8 mouse cellular contexts compared by ENCODE assay signal in genomic region chr10:60245041-60245440, GRCm38 (mm10). TPM values are rescaled to one million over a fixed set of nuclear protein-coding genes. Genes with fewer than 3 reads are reported as not detected.
DNase-seq lines count a peak whose midpoint lies in the region; ATAC-seq lines count a peak whose summit lies in the region.

No protein-coding gene starts in this region.

- no peaks in the 10 kb centered on the region for H3K36me3 ChIP-seq in intestine, embryonic 14.5 days (ENCODE audit: control insufficient read depth, insufficient read depth, low read length)

- H3K27ac ChIP-seq in intestine, embryonic 14.5 days (ENCODE audit: low read depth) = no peak overlapping the region

- H3K27me3 ChIP-seq in intestine, embryonic 14.5 days (replicated peaks; ENCODE audit: control insufficient read depth, insufficient read depth, low read length) = no peaks in the 10 kb centered on the region

- ATAC-seq in common myeloid progenitor, adult 5-6 weeks (replicated peaks; ENCODE audit: low read depth, poor library complexity, severe bottlenecking) = peak; percentile 98
- peak; percentile 78 for ATAC-seq in intestine, embryonic 14.5 days (replicated peaks; ENCODE audit: low FRiP score, low TSS enrichment, low read depth)

- intact Hi-C loops in left cerebral cortex, postnatal 10 days (cut with DNase I) = loop anchor here (2.0 kb wide), 1 partner anchor 96 kb away; no protein-coding TSS in a partner anchor

- no peaks in the 10 kb centered on the region for H3K9me3 ChIP-seq in intestine, embryonic 14.5 days (ENCODE audit: control insufficient read depth, low read length)

- H3K4me3 ChIP-seq in intestine, embryonic 14.5 days (ENCODE audit: low read depth, low read length) = no peak overlapping the region

- no peak overlapping the region for H3K9ac ChIP-seq in intestine, embryonic 14.5 days (ENCODE audit: low read length)

- peak; percentile 95 for DNase-seq in ZHBTc4 (ENCODE audit: low read depth, low spot score)
- DNase-seq in gastrocnemius, postnatal 10 days = peak; percentile 95
- DNase-seq in intestine, embryonic 14.5 days (ENCODE audit: low spot score) = peak; percentile 99
- DNase-seq in left cerebral cortex, postnatal 10 days (ENCODE audit: extremely low spot score in 1 of 2, low spot score in 2 of 2) = peak; percentile 86
- peak; percentile 92 for DNase-seq in mesoderm, embryonic 11.5 days (ENCODE audit: low read depth, low spot score)
- DNase-seq in right cerebral cortex, postnatal 25 days = peak; percentile 83
- DNase-seq in urinary bladder, postnatal 4 days (ENCODE audit: low spot score in 2 of 2) = peak; percentile 76 to 88

- 4% methylated on average over 8 of the region's 8 CpGs for WGBS in intestine, embryonic 14.5 days

- H3K4me2 ChIP-seq in intestine, embryonic 14.5 days (ENCODE audit: low read length) = no peak overlapping the region

- 0 out of 2 replicates have a peak, but pooled peaks cover 3% of the 10 kb centered on the region for H3K4me1 ChIP-seq in intestine, embryonic 14.5 days (replicated peaks; ENCODE audit: control insufficient read depth, insufficient read depth, low read length)

RNA-seq across cellular contexts. Expression of gene Chst3, which starts 26.0 kb away (rescaled TPM):
- 0.10 TPM in 1 of 2 replicates, not detected in the other for total RNA-seq in common myeloid progenitor, adult 5-6 weeks (2017)
- 1 to 10 TPM; 1.9 to 2.1 TPM for total RNA-seq in gastrocnemius, postnatal 10 days (2021)
- 1.3 and 1.7 TPM in 2 replicates for polyA plus RNA-seq in intestine, embryonic 14.5 days (2014; fragmentation: Nextera tagmentation; extraction: Ambion mirVana)
- 1 to 10 TPM; 1.6 to 1.8 TPM for total RNA-seq in left cerebral cortex, postnatal 10 days (2021)

RNA-seq across cellular contexts. Expression of gene Psap, which starts 32.4 kb away (rescaled TPM):
- 149 and 150 TPM in 2 replicates for total RNA-seq in common myeloid progenitor, adult 5-6 weeks (2017)
- total RNA-seq in gastrocnemius, postnatal 10 days (2021) = 100 to 1,000 TPM; 405 to 444 TPM
- 104 and 124 TPM in 2 replicates for polyA plus RNA-seq in intestine, embryonic 14.5 days (2014; fragmentation: Nextera tagmentation; extraction: Ambion mirVana)
- total RNA-seq in left cerebral cortex, postnatal 10 days (2021) = 1,000 to 10,000 TPM; 1,196 to 1,248 TPM
